Mouse (Mus musculus) bone marrow, adult 2 months (tissue): ENCODE data around the gene Fam227a.

Experiments
- CTCF ChIP-seq: fragments of 200-500 bp; IDR thresholded peaks from 2 replicates; pipeline ENCODE4 v1.5.1; 2011; ENCODE audit warnings: low read length, control low read depth; ENCODE audit not compliant: control insufficient read depth, insufficient read depth
- POLR2A ChIP-seq: fragments of 200-500 bp; IDR thresholded peaks from 2 replicates; pipeline ENCODE4 v1.6.1; 2011; ENCODE audit warnings: low read depth, mild to moderate bottlenecking, control low read depth, low read length, borderline replicate concordance; ENCODE audit not compliant: control insufficient read depth

DNA sequence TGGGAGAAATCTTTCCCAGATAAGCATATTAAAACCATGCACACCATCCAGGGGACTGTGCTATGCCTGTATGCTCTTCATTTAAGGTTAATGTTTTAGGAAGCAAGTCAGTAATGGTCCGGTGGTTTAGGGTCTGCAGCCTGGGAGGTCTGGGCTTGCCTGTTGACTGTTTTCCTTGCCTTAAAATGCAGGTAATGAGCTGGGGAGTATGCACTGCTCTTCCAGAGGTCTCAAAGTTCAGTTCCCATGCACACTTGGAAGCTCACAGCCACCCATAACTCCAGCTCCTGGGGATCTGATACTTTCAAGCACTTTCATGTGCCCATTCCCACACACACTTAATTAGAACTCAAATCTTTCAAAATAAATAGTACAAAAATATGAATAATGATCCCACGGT is 37.8 kb upstream of the Fam227a start:
- no peak for TF ChIP-seq CTCF
- TF ChIP-seq POLR2A, result no peak
